Mouse (Mus musculus) kidney, adult 2 months (tissue): Measurements from ENCODE around the gene Iqsec1.

Source experiments
- CTCF ChIP-seq: fragments of 200-500 bp; conservative IDR thresholded peaks from 2 replicates; pipeline ENCODE4 v1.5.1; 2011; ENCODE audit warnings: low read depth, mild to moderate bottlenecking, control low read depth, low read length, moderate library complexity, mixed read lengths; ENCODE audit not compliant: insufficient read depth, insufficient read length
- POLR2A ChIP-seq: fragments of 200-500 bp; IDR thresholded peaks from one replicate; pipeline ENCODE4 v1.6.1; 2011; ENCODE audit warnings: low read depth, low read length, control low read depth

DNA sequence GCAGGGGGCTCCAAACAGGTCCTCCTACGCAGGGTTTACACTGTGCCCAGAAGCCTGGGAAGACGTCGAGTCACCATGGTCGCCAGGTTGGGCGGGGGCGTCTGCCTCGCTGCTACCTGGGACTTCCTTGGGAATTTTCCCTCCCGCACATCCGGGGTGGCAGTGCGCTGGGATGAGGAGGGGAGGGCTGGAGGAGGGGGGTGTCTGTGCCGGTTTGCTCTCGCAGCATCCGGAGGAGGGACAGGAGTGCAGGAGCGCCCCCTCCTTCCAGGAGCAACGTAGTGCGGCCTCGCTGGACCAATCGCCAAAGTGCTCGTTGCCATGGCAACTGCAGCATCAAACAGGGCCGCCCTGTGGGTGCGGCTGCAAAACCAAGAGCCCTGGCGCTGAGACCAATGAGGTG is 178.5 kb downstream of the Iqsec1 start:
- TF ChIP-seq CTCF (peak; percentile 28; the same call in 1 of the 2 replicates), POLR2A (no peak)
